Mouse (Mus musculus): ENCODE results near the gene Pcdh9.
A peak's percentile ranks its signal among the peaks of the same experiment; 100 is the strongest.

Gene Pcdh9

DNA sequence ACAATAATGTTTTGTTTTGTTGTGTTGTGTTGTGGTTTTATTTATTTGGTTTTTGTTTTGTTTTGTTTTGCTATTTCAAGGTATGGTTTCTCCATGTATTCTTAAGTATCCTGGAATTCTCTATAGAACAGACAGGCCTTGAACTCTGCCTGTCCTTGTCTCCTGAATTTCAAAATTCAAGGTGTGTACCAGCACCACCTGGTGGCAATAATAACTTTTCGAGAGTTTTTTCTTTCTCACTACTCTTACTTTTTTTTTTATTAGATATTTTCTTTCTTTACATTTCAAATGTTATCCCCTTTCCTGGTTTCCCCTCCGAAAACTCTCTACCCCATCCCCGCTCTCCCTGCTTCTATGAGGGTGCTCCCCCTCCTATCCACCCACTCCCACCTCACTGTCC, 536.3 kb downstream of the Pcdh9 start:
- DNase-seq: no peak

GRCm38 (mm10) chr14:93350906-93351305, 539.6 kb downstream of the Pcdh9 start:
- DNase-seq: peak; percentile 88

GRCm38 (mm10) chr14:93349166-93349565, 541.3 kb downstream of the Pcdh9 start:
- peak; percentile 33 for DNase-seq

- DNase-seq: no peak
Measured at GRCm38 (mm10) chr14:93347031-93347430, 543.4 kb downstream of the Pcdh9 start.

GRCm38 (mm10) chr14:93342781-93343180, 547.7 kb downstream of the Pcdh9 start:
- peak; percentile 38 for DNase-seq

- no peak for DNase-seq
Measured at GRCm38 (mm10) chr14:93341390-93341789, 549.1 kb downstream of the Pcdh9 start.

GRCm38 (mm10) chr14:93329247-93329646, 561.2 kb downstream of the Pcdh9 start:
- DNase-seq: no peak

GRCm38 (mm10) chr14:93317393-93317792, 573.1 kb downstream of the Pcdh9 start:
- DNase-seq: peak; percentile 25

GRCm38 (mm10) chr14:93288361-93288760, 602.1 kb downstream of the Pcdh9 start:
- DNase-seq: no peak

DNA sequence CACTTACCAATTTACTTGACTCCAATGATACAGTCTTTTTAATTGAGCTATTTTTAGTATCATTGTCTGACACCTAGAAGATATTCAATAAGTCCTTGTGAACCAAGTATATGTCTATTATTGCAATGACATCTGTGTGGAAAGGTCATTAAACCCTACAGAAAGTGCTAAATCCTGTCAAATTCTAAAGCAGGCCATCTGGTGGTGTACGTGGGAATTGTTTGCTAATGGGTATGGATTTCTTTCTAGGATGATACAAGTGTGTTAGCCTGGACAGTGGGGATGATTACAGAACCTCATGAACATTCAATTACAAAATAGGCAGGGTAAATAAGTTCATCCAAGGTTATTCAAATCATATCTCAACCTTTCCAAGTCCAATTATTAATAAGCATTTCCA, 602.8 kb downstream of the Pcdh9 start:
- DNase-seq: no peak

DNA sequence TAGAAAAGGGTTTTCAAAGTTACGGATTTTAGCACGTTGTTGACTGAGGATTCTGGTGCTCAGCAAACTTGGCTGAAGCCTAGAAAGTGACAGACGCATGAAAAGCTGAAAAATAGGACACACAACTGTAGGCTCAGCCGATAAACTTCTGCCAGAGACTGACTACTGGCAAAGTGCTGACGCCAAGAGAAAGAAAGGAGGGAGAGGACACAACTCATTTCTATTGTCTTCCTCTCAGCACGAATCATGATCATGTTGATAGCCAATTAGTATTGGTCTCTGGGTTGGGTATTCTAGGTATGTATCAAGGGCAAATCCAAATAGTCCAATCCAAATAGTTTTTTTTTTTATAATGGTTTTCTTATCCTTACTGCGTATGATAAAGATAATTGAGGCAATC, 605.3 kb downstream of the Pcdh9 start:
- DNase-seq: no peak

GRCm38 (mm10) chr14:93284009-93284408, 606.5 kb downstream of the Pcdh9 start:
- DNase-seq: no peak

GRCm38 (mm10) chr14:93275661-93276060, 614.8 kb downstream of the Pcdh9 start:
- DNase-seq: no peak

GRCm38 (mm10) chr14:93274767-93275166, 615.7 kb downstream of the Pcdh9 start:
- no peak for DNase-seq

GRCm38 (mm10) chr14:93253411-93253810, 637.1 kb downstream of the Pcdh9 start:
- no peak for DNase-seq

- DNase-seq: no peak
Measured at GRCm38 (mm10) chr14:93240263-93240662, 650.2 kb downstream of the Pcdh9 start.

DNA sequence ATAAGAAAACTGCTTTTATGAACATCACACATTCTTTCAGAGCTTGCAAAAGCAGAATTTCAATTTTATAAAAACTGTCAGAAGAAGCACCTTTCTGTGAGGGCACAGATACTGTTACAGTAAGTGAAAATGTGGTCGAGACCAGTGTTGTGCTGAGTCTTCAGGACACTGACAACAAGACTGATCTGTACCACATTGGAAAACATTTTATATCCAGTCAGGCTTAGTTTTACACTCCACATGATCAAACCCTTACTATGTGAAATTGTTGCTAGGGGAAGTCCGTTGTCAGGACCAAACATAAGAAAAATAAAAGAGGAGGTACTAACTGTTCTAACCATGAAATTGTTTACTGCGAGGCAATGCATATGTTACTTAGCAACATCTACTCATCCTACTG, 656.1 kb downstream of the Pcdh9 start:
- DNase-seq: no peak

DNA sequence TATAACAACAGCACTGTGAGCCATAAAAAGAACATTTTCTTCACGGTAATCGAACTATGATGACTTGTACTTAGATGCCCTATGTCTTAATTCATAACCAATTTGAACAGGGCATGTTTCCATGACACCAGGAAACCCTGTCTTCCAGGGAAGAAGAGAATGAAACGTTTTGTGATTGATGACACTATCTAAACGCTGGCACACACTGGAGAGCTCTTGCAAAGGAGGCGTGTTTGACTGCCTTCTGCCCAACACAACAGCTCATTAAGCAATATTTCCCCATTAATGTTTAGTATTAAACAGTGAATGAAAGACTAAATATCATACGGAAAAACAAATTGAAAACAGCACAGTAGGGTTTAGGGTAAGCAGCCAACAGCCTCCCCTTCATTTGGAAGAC, 656.9 kb downstream of the Pcdh9 start:
- DNase-seq: no peak

DNA sequence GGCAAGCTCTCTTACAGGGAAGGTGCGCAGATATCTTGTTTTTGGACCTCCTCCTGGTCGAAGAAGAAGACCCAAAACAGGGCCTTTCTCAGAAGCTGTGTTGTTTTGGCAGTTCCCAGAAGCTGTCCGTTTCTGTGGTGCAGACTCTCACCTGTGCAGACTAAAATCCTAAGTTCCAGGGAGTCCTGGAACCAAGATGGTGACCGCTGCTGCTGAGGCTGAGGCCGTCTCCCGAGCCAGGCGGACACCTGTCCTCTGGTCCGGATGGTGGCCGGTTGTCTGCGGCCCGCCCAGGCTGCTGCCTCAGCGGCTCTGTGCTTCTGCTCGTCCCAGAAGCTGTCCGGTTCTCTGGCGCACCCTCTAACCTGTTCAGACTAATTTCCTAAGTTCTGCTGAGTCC, 675.6 kb downstream of the Pcdh9 start:
- DNase-seq: peak; percentile 73

DNA sequence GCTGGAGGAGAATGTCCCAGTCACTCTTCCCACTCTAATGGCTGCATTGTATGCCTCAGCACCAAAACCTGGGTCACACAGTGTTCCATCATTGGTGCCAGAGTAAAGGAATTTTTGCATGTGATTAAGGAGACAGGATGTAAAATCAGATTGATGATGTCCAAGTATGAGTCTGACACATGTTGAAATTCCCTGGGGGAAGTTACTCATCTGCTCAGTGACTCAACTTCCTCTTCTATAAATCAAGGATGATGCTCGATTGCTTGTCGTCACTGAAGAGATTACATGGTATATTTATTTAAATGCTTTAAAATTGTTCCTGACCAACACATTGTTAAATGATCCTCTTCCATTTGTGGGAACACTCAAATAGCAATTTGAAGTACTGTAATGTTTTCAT, 690.7 kb downstream of the Pcdh9 start:
- DNase-seq: no peak

- no peak for DNase-seq
Measured at GRCm38 (mm10) chr14:93182606-93183491, 707.6 kb downstream of the Pcdh9 start.

GRCm38 (mm10) chr14:93169201-93169600, 721.3 kb downstream of the Pcdh9 start:
- no peak for DNase-seq

GRCm38 (mm10) chr14:93168367-93168766, 722.1 kb downstream of the Pcdh9 start:
- no peak for DNase-seq

GRCm38 (mm10) chr14:93143414-93143813, 747.1 kb downstream of the Pcdh9 start:
- DNase-seq: no peak

DNA sequence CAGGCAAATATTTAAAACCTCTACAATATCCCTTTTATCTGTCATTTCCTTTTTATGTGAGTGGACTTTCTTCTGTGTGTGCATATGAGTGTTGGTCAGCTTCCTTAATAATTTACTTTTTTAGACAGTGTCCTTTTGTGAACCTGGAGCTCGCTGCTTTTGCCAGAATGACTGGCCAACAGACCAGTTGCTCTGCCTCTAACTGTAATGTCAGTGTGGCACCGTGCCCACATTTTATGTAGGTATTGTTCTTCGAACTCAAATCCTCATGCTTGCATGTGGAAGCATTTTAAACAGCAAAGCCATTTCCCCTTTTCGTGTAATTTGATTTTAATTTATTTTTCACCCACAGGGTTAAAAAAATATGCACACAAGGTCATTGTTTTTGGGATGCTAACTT, 748.4 kb downstream of the Pcdh9 start:
- DNase-seq: peak; percentile 14

All from cerebellum, adult 8-10 months (tissue).